Mouse (Mus musculus): Measurements from ENCODE around the gene Slc28a2.
"Not testable (repeated sequence)": the region's sequence is repeated elsewhere in the genome, so short reads cannot be mapped to it uniquely, and the experiment has no call there.

The Slc28a2 gene

DNA sequence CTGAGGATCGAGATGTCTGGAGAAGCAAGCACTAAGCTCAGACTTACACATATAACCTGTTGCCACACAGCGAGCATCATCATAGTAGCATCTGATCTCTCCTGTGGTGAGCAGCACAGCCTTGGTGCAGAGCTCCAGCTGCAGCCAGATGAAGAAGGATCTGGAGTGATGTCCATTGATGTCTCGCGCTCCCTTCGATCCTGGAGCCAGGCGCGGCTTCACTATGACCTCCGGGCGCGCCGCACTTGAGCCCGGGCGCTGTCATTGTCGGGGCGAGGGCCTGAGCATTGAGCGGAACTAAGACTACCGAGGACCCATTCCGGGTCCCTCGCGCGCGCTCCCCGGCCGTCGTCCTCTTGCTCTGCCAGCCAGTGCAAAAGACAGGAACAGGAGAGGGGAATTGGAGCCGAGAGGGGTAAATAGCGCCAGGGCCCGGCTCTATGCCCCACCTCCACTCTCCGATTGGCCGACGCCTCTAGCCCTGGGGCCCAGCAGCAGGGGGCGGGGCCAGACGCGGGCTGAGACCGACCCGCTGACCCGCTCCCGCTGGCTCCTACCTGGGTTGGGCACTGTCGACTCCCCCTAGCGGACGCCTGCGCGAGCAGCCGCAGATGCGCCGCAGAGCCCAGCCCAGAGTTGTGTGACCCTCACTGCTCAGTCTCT, 41.2 kb downstream of the Slc28a2 start:
- DNase-seq (ENCODE audit: low read depth) = peak; percentile 94

DNA sequence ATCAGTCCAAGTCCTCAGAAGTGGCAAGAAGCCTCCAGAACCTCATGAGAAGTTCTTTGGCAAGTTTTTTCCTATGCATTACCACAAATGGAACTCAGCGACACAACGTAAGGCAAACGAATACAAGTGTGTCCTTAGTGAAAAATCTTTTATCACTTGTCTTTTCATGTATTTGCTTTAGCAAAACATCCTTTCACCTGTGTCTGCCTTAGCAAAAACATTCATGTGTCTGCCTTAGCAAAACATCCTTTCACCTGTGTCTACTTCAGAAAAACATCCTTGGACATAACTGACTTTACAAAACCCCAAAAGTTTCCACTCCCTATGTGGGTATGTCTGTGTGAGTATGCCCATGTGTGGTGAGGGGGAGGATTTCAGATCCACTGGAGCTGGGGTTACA, 42.9 kb downstream of the Slc28a2 start:
- DNase-seq (ENCODE audit: low read depth) = peak; percentile 66

DNA sequence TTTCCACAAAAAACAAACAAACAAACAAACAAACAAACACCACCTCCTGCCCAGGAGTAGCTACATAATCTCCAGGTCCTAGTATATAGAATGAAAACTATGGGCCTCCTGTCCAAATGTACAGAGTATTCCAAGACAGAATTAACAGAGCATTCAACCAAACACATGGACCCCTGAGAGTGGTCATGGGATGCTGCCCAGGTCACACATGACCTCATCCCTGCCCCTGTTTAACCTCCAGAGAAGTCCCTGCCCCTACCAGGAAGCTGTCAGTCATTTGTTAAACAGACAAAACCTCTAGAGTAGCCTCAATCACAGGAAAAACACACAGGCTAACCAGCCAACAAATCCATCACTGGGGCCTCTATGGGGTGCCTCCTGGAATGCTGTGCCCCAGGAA, 50.3 kb downstream of the Slc28a2 start:
- DNase-seq (ENCODE audit: low read depth) = no peak

DNA sequence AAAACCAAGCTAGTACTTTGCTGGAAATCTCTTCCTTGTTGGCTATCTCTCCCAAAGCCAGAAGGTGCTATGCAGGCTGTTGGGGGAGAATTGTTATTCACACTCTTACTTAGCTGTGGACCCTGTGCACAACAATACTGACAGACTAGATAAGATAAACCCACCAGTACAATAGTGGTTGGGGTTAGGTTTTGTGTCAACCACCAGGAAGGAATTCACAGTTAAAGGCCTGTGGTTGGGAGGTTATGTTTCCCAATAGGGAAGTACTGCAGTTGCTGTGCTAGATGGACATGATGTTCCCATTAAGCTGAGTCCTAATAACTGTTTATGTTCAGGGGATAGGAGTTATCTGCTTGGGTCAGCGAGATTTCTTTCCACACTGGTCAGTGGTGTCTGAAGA, 57.5 kb downstream of the Slc28a2 start:
- DNase-seq (ENCODE audit: low read depth) = not testable (repeated sequence)

DNA sequence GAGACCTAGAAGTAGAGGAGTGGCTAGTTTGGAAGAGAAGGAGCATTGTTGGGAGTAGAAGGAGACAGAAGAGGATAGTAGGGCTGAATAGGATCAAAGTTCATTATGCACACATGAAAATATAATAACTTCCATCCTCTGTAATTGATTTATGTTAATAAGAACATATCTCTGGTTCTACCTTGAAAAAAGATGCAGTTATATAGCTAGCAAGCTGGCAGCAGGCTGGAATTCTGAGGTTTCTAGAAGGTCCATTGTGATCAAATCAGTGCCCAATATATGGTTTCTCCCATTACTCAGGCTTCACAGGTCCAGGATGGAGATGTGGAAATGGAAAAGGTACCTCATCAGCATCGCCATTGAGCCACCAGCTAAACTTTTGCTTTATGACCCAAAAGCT, 58.4 kb downstream of the Slc28a2 start, which contains the start of gene Gm14085:
TSS of gene Gm14085 (plus strand) at position 301 of the 400 bp plus-strand sequence.
- DNase-seq (ENCODE audit: low read depth) = no peak

DNA sequence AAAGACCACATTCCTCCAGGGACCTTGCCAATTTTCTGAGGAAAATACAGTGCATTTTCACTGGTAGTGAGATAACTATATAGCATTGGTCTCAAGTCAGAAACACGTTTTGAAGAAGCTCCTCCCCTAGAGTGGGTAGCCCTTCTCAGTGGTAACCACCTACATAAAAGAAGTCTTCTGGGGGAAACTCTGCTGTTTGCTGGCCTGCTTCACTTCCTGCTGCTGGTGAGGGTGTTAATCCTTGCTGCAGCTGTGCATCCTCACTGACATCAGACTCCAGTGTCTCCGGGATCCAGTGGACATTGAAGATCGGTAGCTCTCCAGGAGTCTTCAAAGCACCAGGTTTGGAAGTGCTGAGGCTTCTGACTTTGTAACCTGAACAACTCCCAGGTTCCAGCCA, 59.4 kb downstream of the Slc28a2 start:
- DNase-seq (ENCODE audit: low read depth) = not testable (repeated sequence)

DNA sequence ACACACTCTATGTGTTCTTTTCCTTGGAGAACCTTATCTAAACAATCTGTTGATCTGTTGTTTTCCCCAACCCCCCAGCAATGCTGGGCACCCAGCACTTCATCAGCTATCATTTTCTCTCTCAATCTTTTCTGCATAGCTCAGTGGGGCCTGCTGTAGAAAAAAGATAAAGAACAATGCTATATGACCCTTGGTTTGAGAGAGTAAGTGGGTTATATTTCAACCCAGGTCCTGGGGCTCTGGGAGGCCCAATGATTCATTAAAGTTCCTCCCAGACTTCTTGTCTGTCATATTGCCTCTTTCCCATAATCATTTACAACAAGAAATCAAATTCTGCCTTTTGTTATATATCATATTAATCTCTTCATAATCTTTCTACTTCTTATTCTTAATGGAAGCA, 59.8 kb downstream of the Slc28a2 start:
- not testable (repeated sequence) for DNase-seq (ENCODE audit: low read depth)

DNA sequence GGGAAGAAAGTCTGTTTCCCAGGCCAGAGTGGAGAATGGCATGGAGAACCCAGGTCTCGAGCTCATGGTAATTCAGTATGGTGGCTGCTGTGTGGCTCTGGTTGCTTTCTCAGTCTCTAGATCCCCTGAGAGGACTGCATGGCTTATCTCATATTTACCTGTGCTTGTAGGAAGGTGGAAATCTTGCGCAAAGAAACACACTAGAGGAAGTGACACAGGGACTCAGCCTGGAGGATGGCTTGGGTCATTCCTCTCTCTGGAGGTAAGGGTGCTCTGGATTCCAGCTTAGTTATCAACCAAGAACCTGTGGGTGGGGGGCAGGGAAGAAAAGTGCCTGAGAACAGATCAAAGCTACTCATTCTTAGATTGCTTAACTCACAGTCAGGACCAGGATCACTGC, 60.4 kb downstream of the Slc28a2 start:
- DNase-seq (ENCODE audit: low read depth) = no peak
